Mouse (Mus musculus) hindbrain, embryonic 16.5 days (tissue): ENCODE measurements around the gene Mefv. TPM values are rescaled to one million over a fixed set of nuclear protein-coding genes. Genes with fewer than 3 reads are reported as not detected.

Source experiments
- ATAC-seq: fragments of 200-750 bp; cut with Nextera tagmentation; 2 replicates; pipeline ENCODE4 v1.8.0; 2017; ENCODE audit warnings: moderate TSS enrichment, moderate library complexity
- H3K27ac ChIP-seq: fragments of 300-500 bp; sonication (generic); 2 replicates; pipeline ENCODE4 v1.5.1; 2014; ENCODE audit warnings: low read depth, mild to moderate bottlenecking, control low read depth, low read length, moderate library complexity
- H3K27me3 ChIP-seq: fragments of 300-500 bp; sonication (generic); replicated peaks from 2 replicates; pipeline ENCODE4 v1.6.1; 2014; ENCODE audit warnings: low read length; ENCODE audit not compliant: control insufficient read depth, insufficient read depth
- H3K36me3 ChIP-seq: fragments of 300-500 bp; sonication (generic); 2 replicates; pipeline ENCODE4 v1.6.1; 2014; ENCODE audit warnings: mild to moderate bottlenecking, low read length, moderate library complexity, mixed read lengths; ENCODE audit not compliant: control insufficient read depth, insufficient read depth
- H3K4me1 ChIP-seq: fragments of 300-500 bp; sonication (generic); 2 replicates; pipeline ENCODE4 v1.6.1; 2014; ENCODE audit warnings: low read depth, low read length; ENCODE audit not compliant: control insufficient read depth, insufficient read depth
- H3K4me2 ChIP-seq: fragments of 300-500 bp; sonication (generic); 2 replicates; pipeline ENCODE4 v1.6.1; 2014; ENCODE audit warnings: mild to moderate bottlenecking, low read length, control low read depth, moderate library complexity
- H3K4me3 ChIP-seq: fragments of 300-500 bp; sonication (generic); 2 replicates; pipeline ENCODE4 v1.5.1; 2014; ENCODE audit warnings: mild to moderate bottlenecking, low read length, control low read depth, moderate library complexity
- H3K9ac ChIP-seq: fragments of 300-500 bp; sonication (generic); 2 replicates; pipeline ENCODE4 v1.6.1; 2014; ENCODE audit warnings: low read depth, mild to moderate bottlenecking, control low read depth, low read length, moderate library complexity
- H3K9me3 ChIP-seq: fragments of 300-500 bp; sonication (generic); 2 replicates; pipeline ENCODE4 v1.6.1; 2014; ENCODE audit warnings: mild to moderate bottlenecking, low read length, moderate library complexity; ENCODE audit not compliant: control insufficient read depth
- WGBS: fragments of 180-500 bp; shearing (Covaris S2); extraction: QIAGEN DNeasy Blood & Tissue Kit; methylation state at CpG from one replicate; pipeline ENCODE4 v1.1.7; 2014; 5-methylcytosine and 5-hydroxymethylcytosine counted together
- polyA plus RNA-seq: library from polyadenylated mRNA; unstranded; fragments of >200 nt; fragmentation: Nextera tagmentation; extraction: Ambion mirVana; gene quantifications from 2 replicates; pipeline ENCODE4 v1.2.1, GENCODE M21; 2015

The Mefv gene
- not detected in 2 replicates for polyA plus RNA-seq

DNA sequence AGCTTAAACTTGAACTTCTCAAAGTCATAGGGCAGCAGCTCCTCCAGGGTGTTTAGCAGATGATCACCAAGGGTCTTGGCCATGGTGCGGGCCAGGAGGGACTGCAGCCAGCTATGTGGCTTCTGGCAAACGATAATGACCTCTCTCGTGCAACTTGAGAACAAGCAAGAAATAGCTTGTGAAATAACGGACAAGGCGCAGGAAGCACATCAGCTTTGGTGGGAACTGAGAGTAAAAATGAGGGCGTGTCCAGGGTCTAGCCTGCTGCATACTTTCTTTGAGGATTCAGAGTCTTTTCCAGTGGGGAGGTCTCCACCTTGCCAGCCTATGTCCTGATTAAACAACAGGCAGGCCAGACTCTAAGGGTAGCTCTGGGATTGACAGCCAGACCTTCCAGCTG is at the start of gene Mefv:
TSS of gene Mefv (minus strand) at position 118 of the 400 bp plus-strand sequence.
- no peak within 1 kb of the TSS for H3K27ac ChIP-seq
- no peaks in the 10 kb centered on the region for H3K36me3 ChIP-seq
- no peaks in the 10 kb centered on the region for H3K27me3 ChIP-seq
- no peak for ATAC-seq
- H3K9ac ChIP-seq: no peak within 1 kb of the TSS
- H3K4me1 ChIP-seq: no peaks in the 10 kb centered on the region
- WGBS: 89% methylated on average over 6 of the region's 6 CpGs
- H3K4me2 ChIP-seq: no peak within 1 kb of the TSS
- 0 out of 2 replicates have a peak, but pooled peaks cover 2% of the 10 kb centered on the region for H3K9me3 ChIP-seq
- no peak within 1 kb of the TSS for H3K4me3 ChIP-seq

DNA sequence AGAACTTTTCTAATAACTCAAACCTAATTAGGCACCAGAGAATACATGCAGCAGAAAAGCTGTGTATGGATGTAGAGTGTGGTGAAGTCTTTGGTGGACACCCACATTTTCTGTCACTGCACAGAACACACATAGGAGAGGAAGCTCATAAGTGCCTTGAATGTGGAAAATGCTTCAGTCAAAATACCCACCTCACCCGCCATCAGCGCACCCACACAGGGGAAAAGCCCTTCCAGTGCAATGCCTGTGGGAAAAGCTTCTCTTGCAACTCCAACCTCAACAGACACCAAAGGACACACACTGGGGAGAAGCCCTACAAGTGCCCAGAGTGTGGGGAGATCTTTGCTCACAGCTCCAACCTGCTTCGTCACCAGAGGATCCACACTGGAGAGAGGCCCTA is 31.1 kb upstream of the Mefv start:
- no peak overlapping the region for H3K27ac ChIP-seq
- no peaks in the 10 kb centered on the region for H3K27me3 ChIP-seq
- H3K4me1 ChIP-seq: peaks cover 17% of the 10 kb centered on the region
- no peak overlapping the region for H3K4me2 ChIP-seq
- 100% methylated on average over 3 of the region's 3 CpGs for WGBS
- peaks cover 62% of the 10 kb centered on the region for H3K36me3 ChIP-seq
- ATAC-seq: no peak
- no peak overlapping the region for H3K9ac ChIP-seq
- peaks cover 28% of the 10 kb centered on the region for H3K9me3 ChIP-seq
- H3K4me3 ChIP-seq: no peak overlapping the region

DNA sequence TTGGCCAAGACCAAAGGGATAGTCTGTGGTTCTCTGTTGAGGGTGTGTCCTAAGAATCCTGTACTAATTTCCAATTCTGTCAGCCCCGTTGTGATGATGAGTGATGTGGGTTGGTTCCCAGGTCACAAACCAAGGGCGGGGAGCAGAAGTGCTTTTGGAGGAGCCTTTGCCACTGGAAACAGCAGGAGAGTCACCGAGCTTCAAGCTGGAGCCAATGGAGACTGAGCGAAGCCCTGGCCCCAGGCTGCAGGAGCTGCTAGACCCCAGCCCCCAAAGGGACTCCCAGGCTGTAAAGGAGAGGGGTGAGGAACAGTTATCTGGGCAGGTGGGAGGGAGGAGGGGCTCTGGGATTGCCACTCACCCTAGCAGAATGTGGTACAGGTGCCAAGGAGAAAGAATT is 27.8 kb upstream of the Mefv start:
- no peaks in the 10 kb centered on the region for H3K27me3 ChIP-seq
- no peak overlapping the region for H3K9ac ChIP-seq

DNA sequence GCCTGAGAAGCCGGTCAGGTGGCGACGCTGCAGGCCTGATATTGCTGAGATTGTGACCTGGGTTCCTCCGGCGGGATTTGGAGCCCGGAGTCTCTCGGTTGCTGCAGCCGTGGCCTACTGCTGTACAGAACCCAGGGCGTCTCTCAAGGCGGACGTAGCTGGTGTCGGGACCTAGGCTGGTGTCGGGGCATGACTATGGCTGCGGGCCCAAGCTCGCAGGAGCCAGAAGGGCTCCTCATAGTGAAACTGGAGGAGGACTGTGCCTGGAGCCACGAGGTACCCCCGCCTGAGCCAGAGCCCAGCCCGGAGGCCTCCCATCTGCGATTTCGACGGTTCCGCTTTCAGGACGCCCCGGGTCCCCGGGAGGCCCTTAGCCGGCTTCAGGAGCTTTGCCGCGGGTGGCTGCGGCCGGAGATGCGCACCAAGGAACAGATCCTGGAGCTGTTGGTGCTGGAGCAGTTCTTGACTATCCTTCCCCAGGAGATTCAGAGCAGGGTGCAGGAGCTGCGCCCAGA is 26.3 kb upstream of the Mefv start:
- peaks cover 9% of the 10 kb centered on the region for H3K9me3 ChIP-seq
- H3K4me1 ChIP-seq: peaks cover 21% of the 10 kb centered on the region
- WGBS: under 1% methylated on average over 32 of the region's 32 CpGs
- no peak for ATAC-seq
- peak overlapping the region; percentile 83 for H3K27ac ChIP-seq
- H3K4me3 ChIP-seq: peak overlapping the region; percentile 77
- no peaks in the 10 kb centered on the region for H3K27me3 ChIP-seq
- H3K36me3 ChIP-seq: peaks cover 29% of the 10 kb centered on the region
- peak overlapping the region; percentile 90 for H3K9ac ChIP-seq
- H3K4me2 ChIP-seq: peak overlapping the region; percentile 99

More for the DNA sequence above, 27.8 kb upstream of the Mefv start:
- Histone ChIP-seq H3K36me3 (peaks cover 43% of the 10 kb centered on the region), H3K9me3 (peaks cover 21% of the 10 kb centered on the region), H3K4me2 (peak overlapping the region; percentile 99), H3K4me1 (peaks cover 21% of the 10 kb centered on the region), H3K4me3 (peak overlapping the region; percentile 77; the same call in 1 of the 2 replicates), H3K27ac (no peak overlapping the region)
- no peak for ATAC-seq
- WGBS: 88% methylated on average over 4 of the region's 4 CpGs

- H3K27me3 ChIP-seq: no peaks in the 10 kb centered on the region
- peak within 1 kb of the TSS; percentile 77 for H3K4me3 ChIP-seq
- peak within 1 kb of the TSS; percentile 95 for H3K27ac ChIP-seq
- H3K36me3 ChIP-seq: peaks cover 23% of the 10 kb centered on the region
- peak; percentile 98 for ATAC-seq
- H3K9ac ChIP-seq: peak within 1 kb of the TSS; percentile 90
- WGBS: under 1% methylated on average over 42 of the region's 42 CpGs
- peaks cover 21% of the 10 kb centered on the region for H3K4me1 ChIP-seq
- peak within 1 kb of the TSS; percentile 99 for H3K4me2 ChIP-seq
- peaks cover 3% of the 10 kb centered on the region for H3K9me3 ChIP-seq
Measured at GRCm38 (mm10) chr16:3743503-3744185, 25.7 kb upstream of the Mefv start, which contains the start of gene Zfp263. Zfp263 (plus strand) TSS chr16:3744093.

- Histone ChIP-seq H3K27ac (no peak overlapping the region; the same call in 1 of the 2 replicates), H3K4me3 (no peak overlapping the region), H3K36me3 (peaks cover 14% of the 10 kb centered on the region), H3K4me1 (peaks cover 21% of the 10 kb centered on the region), H3K9ac (no peak overlapping the region), H3K9me3 (no peaks in the 10 kb centered on the region), H3K4me2 (no peak overlapping the region), H3K27me3 (no peaks in the 10 kb centered on the region)
- 98% methylated on average over 6 of the region's 6 CpGs for WGBS
- no peak for ATAC-seq
Measured at GRCm38 (mm10) chr16:3742466-3742865, 24.6 kb upstream of the Mefv start.

DNA sequence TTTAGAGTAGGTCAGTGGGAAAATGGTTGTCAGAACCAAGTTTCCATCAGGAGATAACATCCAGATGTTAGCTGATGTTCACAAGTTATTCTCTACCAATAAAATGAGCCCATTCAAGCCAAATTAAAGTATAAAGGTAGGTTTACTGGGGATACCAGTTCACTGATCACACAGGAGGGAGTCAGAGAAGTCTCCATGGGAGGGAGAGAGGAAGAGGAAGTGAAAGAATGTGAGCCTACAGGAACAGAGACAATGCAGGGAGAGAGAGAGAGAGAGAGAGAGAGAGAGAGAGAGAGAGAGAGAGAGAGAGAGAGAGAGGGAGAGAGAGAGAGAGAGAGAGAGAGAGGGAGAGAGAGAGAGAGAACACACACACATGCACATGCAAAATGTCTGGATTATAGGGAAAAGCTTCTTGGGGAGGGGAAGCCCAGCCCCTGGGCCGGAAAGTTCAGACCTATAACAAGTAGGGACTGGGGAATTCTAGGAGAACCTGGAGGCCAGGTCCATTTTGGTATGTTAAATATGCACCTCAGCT is 15.4 kb upstream of the Mefv start:
- Histone ChIP-seq H3K27me3 (no peaks in the 10 kb centered on the region; the same call in 1 of the 2 replicates), H3K4me2 (no peak overlapping the region), H3K9me3 (no peaks in the 10 kb centered on the region), H3K36me3 (no peaks in the 10 kb centered on the region), H3K4me1 (no peaks in the 10 kb centered on the region), H3K27ac (no peak overlapping the region), H3K4me3 (no peak overlapping the region), H3K9ac (no peak overlapping the region)
- 64% methylated on average over 1 of the region's 1 CpGs for WGBS
- ATAC-seq: no peak

DNA sequence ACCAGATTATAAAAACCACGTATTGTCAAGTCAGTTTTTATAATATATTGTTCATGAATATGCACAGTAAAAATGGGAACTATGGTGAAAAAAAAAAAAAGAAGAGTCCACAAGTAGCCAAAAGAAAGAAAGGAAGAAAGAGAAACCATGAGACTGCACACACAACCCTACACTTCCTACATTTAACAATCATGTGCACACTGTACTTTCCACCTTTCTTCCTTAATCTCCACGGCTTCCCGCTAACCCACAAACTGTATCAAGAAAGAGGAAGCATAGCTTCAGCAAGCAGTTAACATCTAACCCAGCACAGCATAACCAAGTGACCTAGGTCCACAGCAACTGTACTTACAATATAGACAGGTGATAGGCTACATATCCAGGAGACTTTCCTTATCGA is 14.7 kb upstream of the Mefv start:
- ATAC-seq: no peak
- no peak overlapping the region for H3K4me3 ChIP-seq
- H3K4me1 ChIP-seq: no peaks in the 10 kb centered on the region
- H3K9ac ChIP-seq: no peak overlapping the region
- H3K27me3 ChIP-seq: no peaks in the 10 kb centered on the region; the same call in 1 of the 2 replicates
- no peak overlapping the region for H3K4me2 ChIP-seq
- WGBS: 86% methylated on average over 4 of the region's 4 CpGs
- no peaks in the 10 kb centered on the region for H3K9me3 ChIP-seq
- H3K27ac ChIP-seq: no peak overlapping the region
- H3K36me3 ChIP-seq: no peaks in the 10 kb centered on the region

DNA sequence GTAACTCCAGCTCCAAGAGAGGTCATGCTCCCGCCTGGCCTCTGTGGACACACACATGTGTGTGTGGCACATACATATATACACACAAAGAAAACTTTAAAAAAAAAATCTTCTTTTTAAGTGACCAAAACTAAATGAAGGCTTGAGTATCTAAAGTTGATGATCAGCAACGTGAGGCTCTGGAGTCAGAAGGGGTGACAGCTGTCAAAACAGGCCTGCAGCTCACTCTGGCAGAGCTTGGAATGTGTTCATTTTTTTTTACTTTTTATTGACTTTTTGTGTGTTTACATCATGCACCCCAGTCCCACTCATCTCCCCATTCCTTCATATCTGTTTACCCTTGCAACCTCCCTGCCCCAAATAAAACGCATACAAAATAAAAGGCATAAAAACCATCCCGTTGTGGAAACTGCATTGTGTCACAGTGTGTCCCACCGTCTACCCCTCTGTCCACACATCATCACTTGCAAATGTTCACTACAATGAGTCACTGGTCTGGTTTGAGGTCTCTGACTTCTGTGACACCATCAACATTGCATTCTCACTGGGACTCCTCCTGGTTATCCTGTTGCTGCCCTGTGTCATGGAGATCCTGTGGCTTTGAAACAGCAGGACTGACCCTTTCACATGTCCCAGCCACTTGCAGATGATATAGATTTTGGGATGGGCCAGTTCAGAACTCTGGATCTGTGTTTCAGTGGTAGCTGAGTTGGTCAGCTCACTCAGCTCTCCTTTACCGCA is 10.3 kb upstream of the Mefv start:
- no peak overlapping the region for H3K4me2 ChIP-seq

More for the DNA sequence above, 10.3 kb upstream of the Mefv start:
- 86% methylated on average over 6 of the region's 6 CpGs for WGBS
- Histone ChIP-seq H3K9me3 (no peaks in the 10 kb centered on the region), H3K27ac (no peak overlapping the region), H3K9ac (no peak overlapping the region), H3K27me3 (no peaks in the 10 kb centered on the region), H3K4me3 (no peak overlapping the region), H3K36me3 (no peaks in the 10 kb centered on the region), H3K4me1 (no peaks in the 10 kb centered on the region)
- ATAC-seq: no peak
